Mouse (Mus musculus) limb, embryonic 14.5 days (tissue): ENCODE data around the gene Dennd1b. TPM values are rescaled to one million over a fixed set of nuclear protein-coding genes. Genes with fewer than 3 reads are reported as not detected.

ENCODE experiments used
- ATAC-seq: fragments of 200-750 bp; cut with Nextera tagmentation; 2 replicates; pipeline ENCODE4 v1.8.0; 2017; ENCODE audit warnings: low read depth, moderate number of reproducible peaks, moderate TSS enrichment; ENCODE audit not compliant: low FRiP score
- DNase-seq: peaks from one replicate; pipeline ENCODE4 v3.0.0-alpha.2; 2015; ENCODE audit warnings: low spot score
- H3K27ac ChIP-seq: fragments of 300-500 bp; sonication (generic); replicated peaks from 2 replicates; pipeline ENCODE4 v1.5.1; 2014; ENCODE audit warnings: low read depth, mild to moderate bottlenecking, low read length, moderate library complexity, mixed read lengths
- H3K27me3 ChIP-seq: fragments of 300-500 bp; sonication (generic); 2 replicates; pipeline ENCODE4 v1.6.1; 2014; ENCODE audit warnings: low read length, mixed read lengths; ENCODE audit not compliant: control insufficient read depth, insufficient read depth
- H3K36me3 ChIP-seq: fragments of 300-500 bp; sonication (generic); 2 replicates; pipeline ENCODE4 v1.6.1; 2014; ENCODE audit warnings: mild to moderate bottlenecking, low read length, moderate library complexity, mixed read lengths; ENCODE audit not compliant: control insufficient read depth, insufficient read depth
- H3K4me1 ChIP-seq: fragments of 300-500 bp; sonication (generic); 2 replicates; pipeline ENCODE4 v1.6.1; 2014; ENCODE audit warnings: antibody characterized with exemption, low read length, mixed read lengths; ENCODE audit not compliant: control insufficient read depth, insufficient read depth
- H3K4me2 ChIP-seq: fragments of 300-500 bp; sonication (generic); replicated peaks from 2 replicates; pipeline ENCODE4 v1.6.1; 2014; ENCODE audit warnings: low read depth, mild to moderate bottlenecking, low read length, moderate library complexity; ENCODE audit not compliant: severe bottlenecking
- H3K4me3 ChIP-seq: fragments of 300-500 bp; sonication (generic); replicated peaks from 2 replicates; pipeline ENCODE4 v1.5.1; 2014; ENCODE audit warnings: low read length
- H3K9ac ChIP-seq: fragments of 300-500 bp; sonication (generic); 2 replicates; pipeline ENCODE4 v1.6.1; 2014; ENCODE audit warnings: mild to moderate bottlenecking, low read depth, low read length, moderate library complexity; ENCODE audit not compliant: severe bottlenecking
- H3K9me3 ChIP-seq: fragments of 300-500 bp; sonication (generic); 2 replicates; pipeline ENCODE4 v1.6.1; 2016; ENCODE audit warnings: low read length; ENCODE audit not compliant: control insufficient read depth
- POLR2A ChIP-seq: fragments of 200-500 bp; IDR thresholded peaks from 2 replicates; pipeline ENCODE4 v1.8.0; 2012; ENCODE audit warnings: inconsistent platforms, mild to moderate bottlenecking, moderate library complexity, borderline replicate concordance; ENCODE audit not compliant: insufficient read depth, insufficient read length; ENCODE audit errors: extremely low read depth
- WGBS: fragments of 180-500 bp; shearing (Covaris S2); extraction: QIAGEN DNeasy Blood & Tissue Kit; methylation state at CpG from one replicate; pipeline ENCODE4 v1.1.7; 2014; 5-methylcytosine and 5-hydroxymethylcytosine counted together
- polyA plus RNA-seq, 2 experiments: library from polyadenylated mRNA; depleted of rRNA in 1 of 2; stranded (reverse) in 1 of 2; unstranded in 1 of 2; fragments of >200 nt; fragmentation: Nextera tagmentation in 1 of 2; extraction: Ambion mirVana in 1 of 2; gene quantifications; 2 replicates each; pipeline versions ENCODE4 v1.2.1 to v1.2.3; 2012 to 2014

The Dennd1b gene
- polyA plus RNA-seq, 2 experiments, result 3.0 to 7.2 TPM

GRCm38 (mm10) chr1:139079000-139079399 is 115.8 kb downstream of the Dennd1b start:
- no peak overlapping the region for H3K4me3 ChIP-seq
- H3K4me2 ChIP-seq, result no peak overlapping the region
- ATAC-seq (no peak), DNase-seq (no peak)
- H3K27me3 ChIP-seq, result no peaks in the 10 kb centered on the region
- WGBS, result 73% methylated on average over 8 of the region's 8 CpGs
- H3K9ac ChIP-seq, result no peak overlapping the region
- no peak for TF ChIP-seq POLR2A
- no peaks in the 10 kb centered on the region for H3K9me3 ChIP-seq
- no peaks in the 10 kb centered on the region for H3K36me3 ChIP-seq
- H3K4me1 ChIP-seq, result no peaks in the 10 kb centered on the region
- no peak overlapping the region for H3K27ac ChIP-seq

- WGBS, result 62% methylated on average over 6 of the region's 6 CpGs
- no peak for ATAC-seq
Observed at GRCm38 (mm10) chr1:139079523-139079922, 116.3 kb downstream of the Dennd1b start.

GRCm38 (mm10) chr1:139080517-139081386 is 117.5 kb downstream of the Dennd1b start:
- no peak for ATAC-seq
- 59% methylated on average over 16 of the region's 16 CpGs for WGBS
- Histone ChIP-seq H3K4me1 (no peaks in the 10 kb centered on the region), H3K36me3 (no peaks in the 10 kb centered on the region), H3K4me3 (no peak overlapping the region), H3K9ac (no peak overlapping the region), H3K4me2 (no peak overlapping the region), H3K27ac (no peak overlapping the region), H3K9me3 (no peaks in the 10 kb centered on the region), H3K27me3 (no peaks in the 10 kb centered on the region)
- TF ChIP-seq POLR2A, result no peak
- DNase-seq, result peak; percentile 52

More at GRCm38 (mm10) chr1:139079523-139079922, 116.3 kb downstream of the Dennd1b start:
- Histone ChIP-seq H3K9me3 (no peaks in the 10 kb centered on the region), H3K4me2 (no peak overlapping the region), H3K4me1 (no peaks in the 10 kb centered on the region), H3K27me3 (no peaks in the 10 kb centered on the region), H3K36me3 (no peaks in the 10 kb centered on the region), H3K27ac (no peak overlapping the region), H3K9ac (no peak overlapping the region), H3K4me3 (no peak overlapping the region)
- DNase-seq, result no peak
- no peak for TF ChIP-seq POLR2A

GRCm38 (mm10) chr1:139083382-139083781 is 120.1 kb downstream of the Dennd1b start:
- ATAC-seq (no peak), DNase-seq (no peak)
- Histone ChIP-seq H3K4me3 (no peak overlapping the region), H3K4me2 (no peak overlapping the region), H3K27ac (no peak overlapping the region), H3K27me3 (no peaks in the 10 kb centered on the region), H3K9me3 (no peaks in the 10 kb centered on the region), H3K36me3 (no peaks in the 10 kb centered on the region), H3K4me1 (no peaks in the 10 kb centered on the region), H3K9ac (no peak overlapping the region)
- 69% methylated on average over 2 of the region's 2 CpGs for WGBS
- TF ChIP-seq POLR2A, result no peak

- Histone ChIP-seq H3K36me3 (no peaks in the 10 kb centered on the region), H3K4me2 (no peak overlapping the region), H3K9me3 (no peaks in the 10 kb centered on the region), H3K27me3 (no peaks in the 10 kb centered on the region), H3K27ac (no peak overlapping the region), H3K4me1 (0 out of 2 replicates have a peak, but pooled peaks cover 3% of the 10 kb centered on the region), H3K9ac (no peak overlapping the region), H3K4me3 (no peak overlapping the region)
- ATAC-seq, result no peak
- 92% methylated on average over 3 of the region's 3 CpGs for WGBS
- TF ChIP-seq POLR2A, result no peak
- no peak for DNase-seq
Observed at GRCm38 (mm10) chr1:139087564-139087963, 124.3 kb downstream of the Dennd1b start.

- Histone ChIP-seq H3K9ac (no peak overlapping the region), H3K36me3 (no peaks in the 10 kb centered on the region), H3K27ac (no peak overlapping the region), H3K27me3 (no peaks in the 10 kb centered on the region), H3K4me1 (0 out of 2 replicates have a peak, but pooled peaks cover 5% of the 10 kb centered on the region), H3K4me2 (no peak overlapping the region), H3K4me3 (no peak overlapping the region), H3K9me3 (no peaks in the 10 kb centered on the region)
- DNase-seq (no peak), ATAC-seq (no peak)
- no peak for TF ChIP-seq POLR2A
- 62% methylated on average over 3 of the region's 3 CpGs for WGBS
Observed at GRCm38 (mm10) chr1:139090744-139091143, 127.5 kb downstream of the Dennd1b start.
